Mouse (Mus musculus) CH12.LX (cell line): ENCODE data around the gene Wdr37.
"Not testable (repeated sequence)": the region's sequence is repeated elsewhere in the genome, so short reads cannot be mapped to it uniquely, and the experiment has no call there.

ENCODE experiments used
- CTCF ChIP-seq, 2 experiments: IDR thresholded peaks in 1 of 2; conservative IDR thresholded peaks in 1 of 2; 2 replicates each; pipeline ENCODE4 v1.5.1; 2011 to 2012; ENCODE audit warnings: low read depth in 2 of 2, low read length in 2 of 2, improper control_type of control experiment in 1 of 2, inconsistent platforms in 1 of 2, mild to moderate bottlenecking in 1 of 2, moderate library complexity in 1 of 2
- E2F4 ChIP-seq: IDR thresholded peaks from 2 replicates; pipeline ENCODE4 v1.6.1; 2011; ENCODE audit warnings: low read depth, low read length, improper control_type of control experiment; ENCODE audit not compliant: insufficient replicate concordance
- EP300 ChIP-seq: IDR thresholded peaks from 2 replicates; pipeline ENCODE4 v1.6.1; 2011; ENCODE audit warnings: low read length, improper control_type of control experiment
- GABPA ChIP-seq: IDR thresholded peaks from 2 replicates; pipeline ENCODE4 v1.6.1; 2012; ENCODE audit warnings: low read depth, low read length, improper control_type of control experiment, inconsistent platforms; ENCODE audit not compliant: insufficient replicate concordance
- MAX ChIP-seq: IDR thresholded peaks from 2 replicates; pipeline ENCODE4 v1.6.1; 2011; ENCODE audit warnings: low read length, improper control_type of control experiment
- MAZ ChIP-seq: IDR thresholded peaks from 2 replicates; pipeline ENCODE4 v1.6.1; 2012; ENCODE audit warnings: low read depth, mild to moderate bottlenecking, inconsistent platforms, low read length, improper control_type of control experiment, moderate library complexity
- POLR2A ChIP-seq: IDR thresholded peaks from 2 replicates; pipeline ENCODE4 v1.6.1; 2011; ENCODE audit warnings: low read depth, mild to moderate bottlenecking, improper control_type of control experiment, low read length
- RAD21 ChIP-seq: IDR thresholded peaks from 2 replicates; pipeline ENCODE4 v1.6.1; 2011; ENCODE audit warnings: low read depth, mild to moderate bottlenecking, low read length, improper control_type of control experiment, moderate library complexity
- RCOR1 ChIP-seq: conservative IDR thresholded peaks from 2 replicates; pipeline ENCODE4 v1.6.1; 2012; ENCODE audit warnings: low read depth, mild to moderate bottlenecking, inconsistent platforms, low read length, improper control_type of control experiment
- SMC3 ChIP-seq: IDR thresholded peaks from 2 replicates; pipeline ENCODE4 v1.6.1; 2011; ENCODE audit warnings: low read depth, low read length, improper control_type of control experiment
- TCF12 ChIP-seq: IDR thresholded peaks from 2 replicates; pipeline ENCODE4 v1.6.1; 2014; ENCODE audit warnings: low read depth, mild to moderate bottlenecking, inconsistent platforms, low read length, improper control_type of control experiment
- UBTF ChIP-seq: IDR thresholded peaks from 2 replicates; pipeline ENCODE4 v1.6.1; 2012; ENCODE audit warnings: low read depth, mild to moderate bottlenecking, inconsistent platforms, low read length, improper control_type of control experiment, moderate library complexity
- ZMIZ1 ChIP-seq: IDR thresholded peaks from 2 replicates; pipeline ENCODE4 v1.6.1; 2012; ENCODE audit warnings: low read depth, mild to moderate bottlenecking, inconsistent platforms, low read length, improper control_type of control experiment

DNA sequence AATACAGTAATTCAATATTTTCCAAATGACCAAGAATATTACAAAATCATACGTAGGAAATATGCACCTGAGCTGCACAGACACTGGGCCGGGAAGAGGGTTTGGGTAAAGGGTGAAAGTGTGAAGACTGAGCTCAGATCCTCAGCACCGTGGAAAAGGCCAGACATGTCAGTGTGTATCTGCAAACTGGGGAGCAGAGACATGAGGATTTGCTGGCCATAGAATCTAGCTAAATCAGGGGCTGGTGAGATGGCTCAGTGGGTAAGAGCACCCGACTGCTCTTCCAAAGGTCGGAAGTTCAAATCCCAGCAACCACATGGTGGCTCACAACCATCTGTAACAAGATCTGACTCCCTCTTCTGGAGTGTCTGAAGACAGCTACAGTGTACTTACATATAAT, 12.2 kb upstream of the Wdr37 start:
- not testable (repeated sequence) for TF ChIP-seq CTCF (conservative IDR thresholded peaks at IDR 0.05 in 1 of 2, IDR thresholded peaks at IDR 0.05 in 1 of 2; ENCODE audit: low read depth in 2 of 2, low read length in 2 of 2); EP300; GABPA; POLR2A; MAZ; E2F4; TCF12; RCOR1; SMC3; UBTF; RAD21; MAX; ZMIZ1
